Mouse (Mus musculus): ENCODE measurements around the gene Pram1. TPM values are rescaled to one million over a fixed set of nuclear protein-coding genes. Genes with fewer than 3 reads are reported as not detected.

Pram1 gene
- 0.71 TPM in 1 of 2 replicates, not detected in the other for polyA plus RNA-seq (2015; fragmentation: Nextera tagmentation; extraction: Ambion mirVana)

GRCm38 (mm10) chr17:33637516-33638276 is at the start of gene Pram1:
TSS of gene Pram1 (plus strand) at chr17:33638056.

GRCm38 (mm10) chr17:33628621-33629486 is 9.0 kb upstream of the Pram1 start, which contains the start of gene Zfp414:
TSS of gene Zfp414 (plus strand) at chr17:33629090.

GRCm38 (mm10) chr17:33686760-33687159 is 48.9 kb downstream of the Pram1 start, which contains the start of gene Hnrnpm:
TSS of gene Hnrnpm (minus strand) at chr17:33686860.

Other genes with a start within 250 kb of the Pram1 start
- gene Zfp101, start 243.4 kb upstream of the Pram1 start, polyA plus RNA-seq (2015; fragmentation: Nextera tagmentation; extraction: Ambion mirVana): 7.6 and 10.4 TPM in 2 replicates
- not detected in 2 replicates for gene Actl9, start 205.2 kb upstream of the Pram1 start, polyA plus RNA-seq (2015; fragmentation: Nextera tagmentation; extraction: Ambion mirVana)
- gene Adamts10, start 113.9 kb upstream of the Pram1 start, polyA plus RNA-seq (2015; fragmentation: Nextera tagmentation; extraction: Ambion mirVana): 30.0 and 32.6 TPM in 2 replicates
- gene Myo1f, start 82.3 kb upstream of the Pram1 start, polyA plus RNA-seq (2015; fragmentation: Nextera tagmentation; extraction: Ambion mirVana): 2.0 and 2.3 TPM in 2 replicates
- gene Zfp414, start 9.0 kb upstream of the Pram1 start, polyA plus RNA-seq (2015; fragmentation: Nextera tagmentation; extraction: Ambion mirVana): 32.0 and 42.3 TPM in 2 replicates
- gene Hnrnpm, start 48.8 kb downstream of the Pram1 start, polyA plus RNA-seq (2015; fragmentation: Nextera tagmentation; extraction: Ambion mirVana): 123 and 153 TPM in 2 replicates
- gene March2, start 80.6 kb downstream of the Pram1 start, polyA plus RNA-seq (2015; fragmentation: Nextera tagmentation; extraction: Ambion mirVana): 84.2 and 105 TPM in 2 replicates
- 248 and 296 TPM in 2 replicates for gene Rab11b, start 122.5 kb downstream of the Pram1 start, polyA plus RNA-seq (2015; fragmentation: Nextera tagmentation; extraction: Ambion mirVana)
- gene Angptl4, start 143.8 kb downstream of the Pram1 start, polyA plus RNA-seq (2015; fragmentation: Nextera tagmentation; extraction: Ambion mirVana): 84.8 and 87.3 TPM in 2 replicates
- 50.5 and 107 TPM in 2 replicates for gene Kank3, start 172.5 kb downstream of the Pram1 start, polyA plus RNA-seq (2015; fragmentation: Nextera tagmentation; extraction: Ambion mirVana)
- 1,247 and 1,332 TPM in 2 replicates for gene Rps28, start 186.5 kb downstream of the Pram1 start, polyA plus RNA-seq (2015; fragmentation: Nextera tagmentation; extraction: Ambion mirVana)
- gene Ndufa7, start 186.5 kb downstream of the Pram1 start, polyA plus RNA-seq (2015; fragmentation: Nextera tagmentation; extraction: Ambion mirVana): 987 and 1,283 TPM in 2 replicates
- gene Cd320, start 205.0 kb downstream of the Pram1 start, polyA plus RNA-seq (2015; fragmentation: Nextera tagmentation; extraction: Ambion mirVana): 89.3 and 138 TPM in 2 replicates
- not detected in 2 replicates for gene Gm7029, start 235.8 kb downstream of the Pram1 start, polyA plus RNA-seq (2015; fragmentation: Nextera tagmentation; extraction: Ambion mirVana)